Mouse (Mus musculus) cerebellum, adult 11-12 months (tissue): Measurements from ENCODE around the gene Creld1.

Experiments used
- DNase-seq: peaks from one replicate; pipeline ENCODE4 v3.0.0; 2022

The Creld1 gene

GRCm38 (mm10) chr6:113513944-113514343 is 30.8 kb downstream of the Creld1 start:
- DNase-seq, result no peak

- no peak for DNase-seq
Measured at GRCm38 (mm10) chr6:113514600-113514999, 31.5 kb downstream of the Creld1 start.

- DNase-seq, result no peak
Measured at GRCm38 (mm10) chr6:113517434-113518080, 34.5 kb downstream of the Creld1 start.

GRCm38 (mm10) chr6:113522310-113522709 is 39.2 kb downstream of the Creld1 start:
- no peak for DNase-seq

- no peak for DNase-seq
Measured at GRCm38 (mm10) chr6:113523420-113523819, 40.3 kb downstream of the Creld1 start.

DNA sequence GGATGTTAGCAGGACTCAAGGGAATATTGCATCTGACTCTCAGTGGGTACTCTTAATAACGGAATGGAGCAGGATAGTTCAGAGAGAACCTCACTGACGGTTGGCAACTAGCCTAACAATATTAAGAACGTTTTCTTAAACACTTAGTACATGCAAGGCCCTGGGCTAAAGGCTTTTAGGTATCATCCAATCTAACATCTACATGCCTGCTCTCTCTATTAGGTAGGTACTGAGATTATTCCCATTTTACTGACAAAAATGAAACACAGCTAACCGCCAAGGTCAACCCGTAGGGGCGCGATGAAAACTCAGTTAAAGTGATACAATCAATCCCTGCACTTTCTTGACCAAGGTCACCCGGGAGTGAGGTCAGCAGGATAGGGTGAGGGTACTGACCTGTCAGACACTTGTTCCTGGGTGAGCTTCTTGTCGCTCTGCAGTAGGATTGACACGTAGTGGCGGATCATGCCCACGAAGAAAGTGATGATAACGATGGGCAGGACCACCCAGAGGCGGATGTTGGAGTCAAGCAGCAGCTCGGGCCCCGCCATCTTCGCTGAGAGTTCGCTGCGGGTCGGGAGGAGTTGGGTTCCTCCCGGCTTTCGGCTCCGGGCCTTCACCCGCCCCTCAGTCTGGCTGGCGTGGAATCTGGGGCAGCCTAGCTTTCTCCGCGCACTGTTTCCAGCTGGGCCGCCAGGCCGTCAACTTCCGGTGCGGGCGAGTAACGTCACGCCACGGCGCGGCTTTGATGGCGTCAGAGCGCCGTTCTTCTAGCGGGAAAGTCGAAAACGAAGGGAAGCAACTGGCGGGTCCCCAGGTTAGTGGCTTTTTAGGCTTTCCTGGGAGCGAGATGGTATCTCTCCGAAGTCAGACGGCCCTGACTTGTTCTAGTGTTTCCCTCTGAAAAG is 48.1 kb downstream of the Creld1 start, which contains the start of the genes Emc3 and Fancd2:
Gene Emc3, minus strand, starts transcription at position 721 of the 908 bp plus-strand sequence.
Gene Fancd2, plus strand, starts transcription at position 751 of the 908 bp plus-strand sequence.
- peak; percentile 86 for DNase-seq

DNA sequence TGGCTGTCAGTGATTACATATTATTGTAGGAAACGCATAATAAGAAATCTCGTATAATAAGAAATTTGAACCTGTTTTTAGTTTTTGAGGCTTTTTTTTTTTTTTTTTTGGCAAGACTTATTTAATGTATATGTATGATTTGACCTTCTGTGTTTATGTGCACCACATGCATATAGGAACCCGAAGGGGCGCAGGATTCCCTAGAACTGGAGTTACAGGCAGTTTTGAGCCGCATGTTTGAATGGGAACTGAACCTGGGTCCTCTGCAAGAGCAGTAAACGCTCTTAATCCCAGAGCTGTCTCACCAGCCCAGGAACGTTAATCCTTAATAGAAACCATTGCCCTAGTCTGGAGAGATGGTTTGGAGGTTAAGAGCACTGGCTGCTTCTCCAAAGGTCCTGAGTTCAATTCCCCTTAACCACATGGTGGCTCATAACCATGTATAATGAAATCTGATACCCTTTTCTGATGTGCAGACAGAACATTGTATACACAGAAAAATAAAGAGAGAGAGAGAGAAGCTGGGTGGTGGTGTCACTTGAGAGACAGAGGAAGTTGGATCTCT is 48.8 kb downstream of the Creld1 start:
- DNase-seq, result no peak

- DNase-seq, result no peak
Measured at GRCm38 (mm10) chr6:113534886-113535285, 51.8 kb downstream of the Creld1 start.

- DNase-seq, result no peak
Measured at GRCm38 (mm10) chr6:113541610-113542009, 58.5 kb downstream of the Creld1 start.
